1 mouse cellular context compared by ENCODE assay signal in the genomic region with DNA sequence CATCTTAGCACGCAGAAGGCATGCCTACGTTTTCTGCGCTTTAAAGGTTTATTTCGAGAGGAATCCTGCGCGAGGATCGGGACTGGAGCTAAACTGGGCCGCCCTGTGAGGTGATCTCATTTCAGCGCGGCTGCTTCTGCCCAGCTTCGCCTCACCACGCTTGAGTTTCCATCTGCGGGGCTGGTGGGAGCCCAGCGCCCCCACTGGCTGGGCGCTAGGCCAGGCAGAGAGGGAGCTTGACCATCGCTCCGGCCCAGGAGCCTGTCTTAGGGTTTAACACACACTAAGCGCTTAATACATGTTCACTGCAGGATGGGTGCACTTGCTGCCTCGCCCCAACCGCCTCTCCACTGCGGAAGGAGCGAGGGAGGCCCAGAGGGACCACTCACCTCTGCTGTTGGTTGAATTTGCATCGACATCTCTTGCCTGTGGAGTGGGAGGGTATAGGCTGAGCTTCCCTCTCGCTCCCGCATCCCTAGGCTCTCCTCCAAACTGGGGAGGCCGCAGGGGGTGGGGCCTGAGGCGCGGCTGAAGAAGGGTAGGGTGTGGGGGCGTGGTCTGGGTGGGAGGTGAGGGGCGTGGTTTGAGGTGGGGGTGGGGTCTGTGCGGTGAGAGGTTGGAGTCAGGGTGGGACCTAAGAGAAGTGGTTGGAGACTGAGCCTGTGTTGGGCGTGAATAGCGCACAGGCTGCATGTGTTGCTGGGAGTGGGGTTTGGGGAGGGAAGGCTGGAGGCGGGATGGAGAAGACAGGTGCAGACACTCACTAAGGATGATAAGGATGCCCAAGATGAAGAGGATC.
TF ChIP-seq lines count a peak whose summit lies in the region.

No protein-coding gene starts in this region.

TF ChIP-seq in ES-E14, 5 proteins besides CTCF, POLR2A, EP300 and RAD21:
- TF ChIP-seq HCFC1 (IDR thresholded peaks at IDR 0.05; ENCODE audit: borderline replicate concordance, insufficient read depth, low read length): no peak
- no peak for TF ChIP-seq CHD2 (IDR thresholded peaks at IDR 0.05; ENCODE audit: low read depth, low read length)
- no peak for TF ChIP-seq MAFK (IDR thresholded peaks at IDR 0.05; ENCODE audit: insufficient read depth, low read depth, low read length)
